Mouse (Mus musculus) fat pad, adult 2 months (tissue): ENCODE data around the gene Dicer1.
"Not testable (repeated sequence)": the region's sequence is repeated elsewhere in the genome, so short reads cannot be mapped to it uniquely, and the experiment has no call there.

Source experiments
- DNase-seq: peaks from one replicate; pipeline ENCODE4 v3.0.0-alpha.2; 2011; ENCODE audit warnings: low read depth, low spot score; ENCODE audit errors: extremely low read depth

The Dicer1 gene

DNA sequence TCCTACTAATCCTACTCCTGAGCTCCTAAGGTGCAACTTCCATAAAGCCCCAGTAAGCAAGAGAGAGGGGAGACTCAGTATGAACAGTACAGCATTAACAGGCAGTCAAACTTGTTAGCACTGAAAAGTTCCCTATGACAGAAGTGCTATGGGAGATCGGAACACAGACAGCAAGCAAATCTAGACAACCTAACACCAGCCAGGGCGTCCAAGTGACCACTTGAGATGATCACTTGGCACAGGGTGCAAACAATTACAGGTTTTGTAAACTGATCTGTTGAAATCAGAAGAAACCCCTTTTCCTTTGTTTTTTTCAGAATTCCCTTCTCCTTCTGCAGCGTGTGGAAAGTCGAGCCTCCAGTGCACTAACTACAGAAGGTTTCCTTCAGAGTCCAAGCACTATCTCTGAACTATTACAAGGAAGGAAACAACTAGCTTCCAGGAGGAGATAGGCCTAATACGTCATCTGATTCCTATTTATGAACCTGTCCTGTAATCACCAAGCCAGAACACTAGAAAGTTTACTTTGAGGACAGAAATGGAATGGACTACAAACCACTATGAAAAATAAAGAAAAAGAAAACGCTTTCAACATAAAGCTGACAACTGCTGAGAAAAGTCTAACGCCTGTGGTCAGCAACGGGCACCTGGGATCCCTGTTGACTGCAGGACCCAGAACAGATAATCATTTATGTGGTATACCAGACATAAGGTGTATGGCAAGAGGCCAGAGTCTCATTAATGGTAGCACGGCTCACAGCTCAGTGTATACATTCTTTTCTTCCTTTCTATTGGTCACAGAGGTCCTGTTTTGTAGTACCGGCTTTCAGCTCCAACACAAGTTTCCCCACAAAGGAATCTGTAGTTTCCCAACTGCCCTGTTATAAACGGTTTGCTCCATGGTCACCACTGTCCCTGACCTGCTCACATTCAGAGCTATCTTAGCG lies 10.6 kb downstream of the Dicer1 start:
- no peak for DNase-seq

GRCm38 (mm10) chr12:104738931-104739330 lies 12.8 kb downstream of the Dicer1 start:
- no peak for DNase-seq

GRCm38 (mm10) chr12:104738446-104738845 lies 13.3 kb downstream of the Dicer1 start:
- no peak for DNase-seq

GRCm38 (mm10) chr12:104737666-104738065 lies 14.1 kb downstream of the Dicer1 start:
- no peak for DNase-seq

- no peak for DNase-seq
These were observed 15.8 kb downstream of the Dicer1 start for GRCm38 (mm10) chr12:104735993-104736395.

- DNase-seq, result no peak
These were observed 18.6 kb downstream of the Dicer1 start for GRCm38 (mm10) chr12:104733165-104733564.

GRCm38 (mm10) chr12:104731782-104732181 lies 20.0 kb downstream of the Dicer1 start:
- no peak for DNase-seq

GRCm38 (mm10) chr12:104726436-104726835 lies 25.3 kb downstream of the Dicer1 start:
- DNase-seq, result not testable (repeated sequence)

- no peak for DNase-seq
These were observed 29.7 kb downstream of the Dicer1 start for GRCm38 (mm10) chr12:104722056-104722455.

DNA sequence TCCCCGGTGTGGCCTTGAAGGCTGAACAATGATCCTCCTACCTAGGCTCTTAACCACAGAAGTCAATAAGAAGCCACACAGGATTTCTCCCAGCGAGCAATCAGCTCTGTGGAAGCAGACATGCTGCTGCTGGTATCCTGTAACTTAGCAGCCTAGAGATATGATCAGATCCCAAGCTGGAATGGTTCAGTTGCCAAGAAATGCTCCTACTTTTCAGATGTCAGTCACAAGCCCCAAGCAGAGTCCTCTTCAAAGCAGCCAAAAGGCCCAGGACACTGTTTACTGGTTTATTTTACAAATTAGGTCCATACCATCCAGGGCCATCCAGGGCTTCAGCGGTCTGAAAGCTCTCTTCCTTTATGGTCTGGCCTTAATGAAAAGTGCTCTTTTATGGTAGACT lies 30.7 kb downstream of the Dicer1 start:
- DNase-seq, result peak; percentile 34

DNA sequence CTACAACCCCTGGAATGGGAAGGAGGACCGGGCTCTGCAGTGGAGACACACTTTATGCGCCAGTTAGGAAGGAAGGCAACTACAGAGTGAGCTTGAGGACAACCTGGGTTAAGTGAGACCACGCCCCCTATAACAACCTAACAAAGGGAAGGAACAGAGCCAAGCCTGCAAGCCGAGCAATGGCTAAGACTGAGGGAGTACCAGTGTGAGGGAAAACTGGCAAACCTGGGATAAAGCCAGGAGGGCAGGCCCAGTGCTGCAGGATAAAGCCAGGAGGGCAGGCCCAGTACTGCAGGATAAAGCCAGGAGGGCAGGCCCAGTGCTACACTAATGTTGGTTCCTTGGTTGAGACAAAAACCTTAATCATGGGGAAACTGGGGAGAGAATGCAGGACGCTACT lies 32.8 kb downstream of the Dicer1 start:
- peak; percentile 49 for DNase-seq

GRCm38 (mm10) chr12:104716409-104716808 lies 35.3 kb downstream of the Dicer1 start:
- no peak for DNase-seq

DNA sequence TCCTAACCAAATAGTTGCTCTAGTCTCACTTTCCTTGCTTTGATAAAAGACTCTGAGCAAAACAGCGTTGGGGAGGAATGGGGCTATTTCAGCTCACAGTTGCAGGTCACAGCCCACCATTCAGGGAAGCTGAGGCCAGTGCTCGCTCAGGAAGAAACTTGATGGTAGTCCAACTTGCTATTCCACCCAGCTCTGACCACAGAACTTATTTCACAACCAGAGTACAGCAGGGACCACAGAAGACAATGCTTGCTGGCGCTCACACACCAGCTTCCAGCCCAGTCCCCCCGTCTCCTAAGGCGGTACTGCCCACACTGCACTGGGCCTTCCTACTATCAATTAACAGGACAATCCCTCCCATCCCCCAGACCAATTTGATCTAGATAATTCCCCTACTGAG lies 36.3 kb downstream of the Dicer1 start:
- DNase-seq, result no peak

GRCm38 (mm10) chr12:104700266-104700665 lies 51.5 kb downstream of the Dicer1 start:
- no peak for DNase-seq

DNA sequence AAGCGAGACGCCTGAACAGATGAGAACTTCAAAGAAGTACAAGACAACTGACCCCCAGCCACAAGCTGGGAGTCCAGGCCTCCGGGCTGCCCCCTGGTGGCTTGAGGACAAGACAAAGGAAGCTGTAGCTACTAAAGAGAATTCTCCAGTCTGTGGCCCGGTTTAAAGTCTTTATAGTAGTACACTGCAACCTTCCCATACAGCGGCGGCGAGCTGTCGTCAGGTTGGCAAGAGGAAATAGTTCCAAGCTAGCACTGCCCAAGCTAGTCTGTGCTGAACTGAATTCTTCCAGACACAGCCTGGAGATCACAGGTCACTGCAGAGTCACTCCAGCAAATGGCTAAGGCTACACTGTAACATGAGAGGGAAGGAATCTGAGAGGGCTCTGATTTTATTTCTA lies 52.0 kb downstream of the Dicer1 start:
- no peak for DNase-seq

DNA sequence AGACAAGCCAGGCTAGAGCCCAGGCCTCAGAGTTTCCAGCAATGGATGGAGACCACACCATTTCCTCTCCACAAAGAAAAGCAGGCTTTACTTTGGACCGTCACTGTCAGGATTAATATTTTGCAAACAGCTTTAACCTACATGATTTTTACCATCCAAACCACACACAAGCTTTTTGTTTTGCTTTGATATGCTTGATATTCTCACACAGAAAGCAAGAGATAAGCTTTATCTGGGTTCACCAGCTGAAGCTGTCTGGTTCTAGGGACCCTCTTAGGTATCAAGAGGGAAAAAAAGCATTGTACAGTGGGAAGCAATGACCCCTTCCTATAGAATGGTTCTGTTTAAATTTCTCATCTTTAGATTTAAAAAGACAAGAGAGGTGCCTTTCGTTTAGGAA lies 56.2 kb downstream of the Dicer1 start:
- no peak for DNase-seq

DNA sequence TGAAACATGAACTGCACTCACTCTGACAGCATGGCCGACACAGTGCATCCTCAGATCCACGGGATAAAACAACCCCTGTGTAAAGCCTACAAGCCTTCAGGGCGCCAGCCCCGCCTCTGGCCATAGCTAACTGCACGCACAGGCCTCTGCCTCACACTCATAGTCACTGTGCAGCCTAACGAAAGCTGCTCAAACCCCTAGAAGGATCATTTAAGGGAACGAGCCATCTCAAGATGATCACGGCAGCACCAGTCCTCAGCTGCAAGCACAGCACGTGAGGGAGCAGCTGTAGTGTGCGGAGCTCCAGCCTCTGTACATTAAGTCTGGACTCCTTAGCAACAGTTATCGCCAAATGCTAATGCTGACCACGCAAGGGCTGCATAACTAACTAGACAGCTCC lies 58.9 kb downstream of the Dicer1 start:
- DNase-seq, result no peak

GRCm38 (mm10) chr12:104690412-104690811 lies 61.3 kb downstream of the Dicer1 start:
- no peak for DNase-seq

DNA sequence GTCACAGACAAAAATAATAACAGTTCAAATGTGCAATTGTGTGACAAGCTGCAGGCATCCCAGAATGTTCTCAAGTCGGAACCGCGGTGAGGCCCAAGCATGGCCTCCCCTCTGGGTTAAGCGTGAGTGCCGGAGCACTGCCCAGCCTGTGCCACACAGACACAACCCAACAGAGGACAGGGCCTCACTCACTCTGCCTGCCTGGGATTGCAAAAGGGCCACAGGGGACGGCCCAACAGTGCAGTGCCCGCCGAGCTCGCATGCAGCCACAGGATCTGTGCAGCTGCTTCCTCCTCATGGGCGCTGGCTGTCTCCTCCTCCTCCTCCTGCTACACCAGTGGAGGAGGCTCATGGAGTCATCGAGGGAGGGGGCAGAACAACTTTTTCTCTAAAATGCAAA lies 62.9 kb downstream of the Dicer1 start:
- DNase-seq, result no peak

- no peak for DNase-seq
These were observed 67.3 kb downstream of the Dicer1 start for GRCm38 (mm10) chr12:104684411-104684931.

DNA sequence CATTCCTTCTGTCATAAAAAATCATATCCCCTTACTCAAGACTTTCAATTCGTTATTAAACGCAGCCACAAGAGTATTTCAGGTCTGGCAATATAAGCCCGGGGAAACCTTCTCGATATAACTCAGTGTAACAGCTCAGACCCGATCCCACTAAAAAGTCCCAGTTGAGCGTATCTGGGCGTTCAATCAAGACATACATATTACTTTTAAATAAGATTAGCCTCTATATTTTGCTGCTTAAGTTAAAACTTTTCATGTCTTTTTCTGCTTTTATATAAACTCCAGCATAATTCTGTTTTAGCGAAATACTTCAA lies 72.0 kb downstream of the Dicer1 start:
- no peak for DNase-seq

DNA sequence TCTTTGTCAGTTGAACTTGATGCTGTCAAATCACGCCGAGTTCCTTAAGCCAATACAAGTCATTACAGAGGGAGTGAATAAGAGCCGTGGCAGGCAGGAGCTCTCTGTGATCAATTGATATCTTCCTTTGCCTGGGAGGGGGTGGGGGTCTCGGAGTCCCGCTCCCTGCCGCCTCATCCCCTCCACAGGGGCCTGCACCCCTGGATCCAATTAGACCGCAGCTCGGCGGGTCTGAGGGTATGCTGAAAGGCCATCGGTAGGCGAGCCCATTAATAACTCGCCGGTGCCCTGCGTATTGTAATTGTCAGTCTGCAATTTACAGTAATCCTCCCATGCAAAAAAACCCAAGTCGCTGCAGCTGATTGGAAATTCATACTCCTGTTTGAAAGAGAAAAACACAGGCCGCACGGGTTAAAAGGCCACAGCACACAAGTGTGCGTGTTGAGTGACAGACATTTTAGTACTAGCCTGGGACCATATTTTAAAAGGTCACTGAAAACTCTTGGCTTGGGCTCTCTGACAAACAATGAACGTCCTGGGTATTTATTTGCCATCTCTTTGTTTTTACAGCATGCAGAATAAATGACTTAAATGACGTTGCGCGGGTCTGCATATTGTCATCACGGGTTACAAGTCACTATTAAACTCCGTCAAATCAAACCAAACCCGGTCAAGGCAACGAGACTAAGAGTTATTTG lies 72.5 kb downstream of the Dicer1 start:
- DNase-seq, result no peak
